Mouse (Mus musculus) gastrocnemius, postnatal 36 days (tissue): ENCODE data around the gene Vmn1r218. TPM values are rescaled to one million over a fixed set of nuclear protein-coding genes. Genes with fewer than 3 reads are reported as not detected.
"Not testable (repeated sequence)": the region's sequence is repeated elsewhere in the genome, so short reads cannot be mapped to it uniquely, and the experiment has no call there.

Source experiments
- DNase-seq, 2 experiments: peaks; one replicate each; pipeline ENCODE4 v3.0.0; 2022
- intact Hi-C: fragments of 180-260 bp; cut with DNase I; formaldehyde crosslinking; loops from one replicate; pipeline ENCODE4 v1.15.1; 2025
- long read RNA-seq, 2 experiments: library from polyadenylated mRNA; stranded (forward); transcript quantifications; one replicate each; pipeline ENCODE4 v2.0.0; 2021
- total RNA-seq, 2 experiments: library from RNA; stranded (reverse); gene quantifications; 2 replicates each; pipeline ENCODE4 v1.2.3; 2021

The Vmn1r218 gene
- total RNA-seq: not detected
- long read RNA-seq, experiment 1: 0 reads
- long read RNA-seq, experiment 2: 0 reads

- intact Hi-C loops: no loop called here
- no peak for DNase-seq
Measured at GRCm38 (mm10) chr13:23133099-23133498, at the start of gene Vmn1r218. TSS of gene Vmn1r218 (plus strand) at chr13:23133155.

DNA sequence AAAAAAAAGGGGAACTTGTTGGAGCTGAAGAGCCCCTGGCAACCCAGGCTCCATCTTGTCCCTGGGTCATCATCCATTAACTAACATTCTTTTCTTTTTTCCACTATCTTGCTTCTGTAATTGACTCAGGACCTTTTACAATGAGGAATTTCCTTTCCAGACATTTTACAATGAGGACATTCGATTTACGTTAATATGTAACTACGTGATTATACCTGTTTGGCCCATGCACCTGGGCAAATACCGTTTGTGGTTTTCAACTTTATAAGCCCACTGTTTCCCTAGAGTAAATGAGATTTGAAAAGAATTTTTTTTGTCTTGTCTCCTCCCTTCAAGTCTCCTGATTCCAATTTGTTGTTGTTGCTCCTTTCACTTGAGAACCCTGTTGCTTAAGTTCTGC, 38.6 kb upstream of the Vmn1r218 start:
- no peak for DNase-seq

GRCm38 (mm10) chr13:23118126-23118525, 14.8 kb upstream of the Vmn1r218 start, which contains the start of gene Vmn1r217:
TSS of gene Vmn1r217 (minus strand) at chr13:23118226.
- DNase-seq, intact Hi-C loops: not testable (repeated sequence)

More for the DNA sequence above, 38.6 kb upstream of the Vmn1r218 start:
- intact Hi-C loops: no loop called here

DNA sequence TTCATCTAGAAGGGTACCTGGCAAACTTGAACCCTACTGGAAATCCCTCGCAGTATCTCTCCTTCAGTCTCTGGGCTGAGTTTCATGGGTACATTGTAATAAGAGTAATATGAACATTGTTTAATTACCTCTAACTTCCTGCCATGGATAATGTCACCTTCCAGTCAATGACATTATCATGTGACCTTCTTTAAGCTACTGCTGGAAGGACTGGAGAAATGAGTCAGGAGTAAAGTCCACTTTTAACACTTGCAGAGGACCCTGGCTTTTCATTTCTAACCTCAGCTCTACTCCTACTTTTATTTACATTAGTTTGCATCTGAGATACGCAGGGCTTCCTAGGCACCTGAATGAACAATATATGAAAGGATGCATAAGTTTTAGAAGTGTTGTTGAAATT, 12.3 kb upstream of the Vmn1r218 start:
- no peak for DNase-seq
- intact Hi-C loops: no loop called here

DNA sequence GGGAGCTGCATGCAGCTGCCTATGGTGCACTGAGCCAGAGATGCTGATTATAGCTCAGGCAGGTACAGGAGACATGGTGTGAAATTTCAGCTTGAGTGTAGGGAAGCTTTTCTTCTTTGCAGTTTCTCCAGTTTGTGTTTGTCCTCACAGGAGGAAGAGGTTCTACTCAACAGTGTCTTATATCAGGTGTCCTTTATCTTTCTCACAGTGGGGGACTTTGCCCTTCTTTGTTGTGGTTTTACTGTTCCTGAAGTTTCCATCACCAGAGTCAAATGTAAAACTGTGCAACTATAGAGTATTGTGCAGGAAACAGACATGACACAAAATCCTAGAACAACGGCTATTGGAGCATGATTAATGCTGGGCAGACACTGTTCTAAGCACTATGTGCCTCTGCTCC, 546 bp downstream of the Vmn1r218 start:
- intact Hi-C loops: no loop called here
- no peak for DNase-seq

- no peak for DNase-seq
- intact Hi-C loops: no loop called here
Measured at GRCm38 (mm10) chr13:23138880-23139279, 5.9 kb downstream of the Vmn1r218 start.

DNA sequence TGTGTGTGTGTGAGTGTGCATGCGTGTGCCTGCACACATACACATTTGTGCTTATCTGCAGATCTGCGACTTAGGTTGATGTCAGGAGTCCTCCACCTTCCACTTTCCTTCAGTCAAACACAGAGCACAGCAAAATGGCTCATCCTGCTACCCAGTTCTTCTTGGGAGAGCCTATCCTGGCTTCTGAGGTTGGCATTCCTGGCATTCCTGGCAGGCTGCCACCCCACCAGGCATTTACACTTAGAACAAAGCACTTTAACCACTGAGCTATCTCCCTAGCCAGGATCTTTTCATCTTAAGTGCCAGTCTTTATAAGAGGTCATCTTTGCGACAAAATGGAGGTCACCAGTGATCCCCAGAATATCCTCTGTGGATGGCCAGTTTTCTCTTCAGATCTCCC, 24.9 kb downstream of the Vmn1r218 start:
- intact Hi-C loops: no loop called here
- no peak for DNase-seq

DNA sequence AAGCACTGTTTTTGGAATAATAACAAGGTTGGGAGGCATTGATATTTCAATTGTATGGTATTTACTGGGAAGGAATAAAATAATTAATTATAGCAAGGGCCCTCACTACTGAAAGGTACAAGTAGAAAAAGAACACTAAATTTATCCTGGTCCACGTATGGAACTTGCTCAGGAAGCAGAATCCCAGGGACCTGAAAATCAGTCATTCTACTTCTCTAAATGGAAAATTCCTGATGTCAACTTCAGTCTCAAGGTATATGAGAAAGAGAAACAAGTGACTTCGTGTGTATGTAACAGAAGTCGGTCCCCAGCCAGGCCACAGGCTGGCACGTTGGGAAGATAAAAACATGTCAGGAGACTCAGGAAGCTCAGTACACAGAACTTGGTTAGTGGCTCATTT, 26.1 kb downstream of the Vmn1r218 start, which contains the start of gene Vmn1r219:
Vmn1r219 (plus strand) TSS at position 301 of the 400 bp plus-strand sequence.
- intact Hi-C loops: no loop called here
- no peak for DNase-seq

- DNase-seq, intact Hi-C loops: not testable (repeated sequence)
Measured at GRCm38 (mm10) chr13:23166471-23166870, 33.5 kb downstream of the Vmn1r218 start.

GRCm38 (mm10) chr13:23187875-23188274, 54.9 kb downstream of the Vmn1r218 start, which contains the start of gene Vmn1r220:
TSS of gene Vmn1r220 (minus strand) at chr13:23187975.
- intact Hi-C loops: no loop called here
- DNase-seq: no peak

Other genes starting within 250 kb of the Vmn1r218 start
- gene Vmn1r212, start 248.9 kb upstream of the Vmn1r218 start, total RNA-seq: not detected
- gene Vmn1r213, start 125.5 kb upstream of the Vmn1r218 start, total RNA-seq: not detected
- not detected for gene Vmn1r214, start 102.7 kb upstream of the Vmn1r218 start, total RNA-seq
- gene Vmn1r215, start 65.1 kb upstream of the Vmn1r218 start, total RNA-seq: not detected
- not detected for gene Vmn1r217, start 14.9 kb upstream of the Vmn1r218 start, total RNA-seq
- gene Vmn1r219, start 26.2 kb downstream of the Vmn1r218 start, total RNA-seq: not detected
- not detected for gene Vmn1r220, start 54.8 kb downstream of the Vmn1r218 start, total RNA-seq
- not detected for gene Vmn1r221, start 81.0 kb downstream of the Vmn1r218 start, total RNA-seq
- not detected for gene Vmn1r222, start 102.8 kb downstream of the Vmn1r218 start, total RNA-seq
- not detected for gene Vmn1r223, start 114.0 kb downstream of the Vmn1r218 start, total RNA-seq
- gene Zfp322a, start 236.1 kb downstream of the Vmn1r218 start, total RNA-seq: 10 to 100 TPM in 1 of 2 experiments, 1 to 10 TPM in 1; 8.4 to 11.1 TPM